Mouse (Mus musculus) bone marrow macrophage, adult 2 months (primary cell): Measurements from ENCODE around the gene Coq8b.

Experiments
- CTCF ChIP-seq: IDR thresholded peaks from 2 replicates; pipeline ENCODE4 v1.5.1; 2012; ENCODE audit warnings: low read depth, mild to moderate bottlenecking, low read length, moderate library complexity
- POLR2A ChIP-seq: IDR thresholded peaks from 2 replicates; pipeline ENCODE4 v1.6.1; 2012; ENCODE audit warnings: mild to moderate bottlenecking, low read depth, low read length, borderline replicate concordance

DNA sequence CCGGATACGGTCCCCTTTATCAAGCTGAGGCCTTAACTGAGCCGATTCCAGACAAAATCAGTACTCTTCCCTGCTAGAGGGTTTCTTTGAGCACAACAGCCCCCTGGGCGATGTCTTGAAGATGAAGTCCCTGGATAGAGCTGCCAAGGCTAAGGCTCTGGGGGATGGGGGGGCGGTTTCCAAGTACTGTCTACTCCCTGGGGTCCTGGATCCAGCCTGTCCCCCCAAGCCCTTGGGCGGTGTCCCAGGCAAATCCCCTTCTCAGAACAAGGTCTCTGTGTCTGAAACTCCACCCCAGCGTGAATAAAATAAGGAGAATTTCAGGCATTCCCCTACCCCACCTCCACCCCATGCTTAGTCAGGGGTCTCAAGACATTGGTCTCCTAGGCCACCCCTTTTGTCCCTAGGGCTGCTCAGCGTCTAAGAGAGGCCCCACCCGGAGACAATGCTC lies 26.5 kb downstream of the Coq8b start:
- TF ChIP-seq CTCF, result no peak
- TF ChIP-seq POLR2A, result no peak
